Mouse (Mus musculus) small intestine, adult 2 months (tissue): Measurements from ENCODE around the gene Itga8. TPM values are rescaled to one million over a fixed set of nuclear protein-coding genes. Genes with fewer than 3 reads are reported as not detected.

Source experiments
- H3K27ac ChIP-seq: fragments of 200-500 bp; 2 replicates; pipeline ENCODE4 v1.5.1; 2012; ENCODE audit warnings: low read depth, low read length, control low read depth, inconsistent platforms; ENCODE audit not compliant: insufficient read depth
- H3K27me3 ChIP-seq: fragments of 200-500 bp; 2 replicates; pipeline ENCODE4 v1.6.1; 2012; ENCODE audit warnings: mild to moderate bottlenecking, moderate library complexity, low read length, inconsistent platforms; ENCODE audit not compliant: control insufficient read depth, insufficient read depth
- H3K36me3 ChIP-seq: fragments of 200-500 bp; 2 replicates; pipeline ENCODE4 v1.6.1; 2012; ENCODE audit warnings: mild to moderate bottlenecking, low read length, control low read depth, inconsistent platforms; ENCODE audit not compliant: control insufficient read depth, insufficient read depth
- H3K4me1 ChIP-seq: fragments of 200-500 bp; 2 replicates; pipeline ENCODE4 v1.6.1; 2012; ENCODE audit warnings: low read length, inconsistent platforms, mixed read lengths; ENCODE audit not compliant: control insufficient read depth, insufficient read depth, insufficient read length
- H3K4me3 ChIP-seq: fragments of 200-500 bp; 2 replicates; pipeline ENCODE4 v1.5.1; 2012; ENCODE audit warnings: low read depth, mild to moderate bottlenecking, control low read depth, inconsistent platforms, low read length, moderate library complexity
- CTCF ChIP-seq: fragments of 200-500 bp; IDR thresholded peaks from 2 replicates; pipeline ENCODE4 v1.5.1; 2012; ENCODE audit warnings: low read depth, mild to moderate bottlenecking, control low read depth, inconsistent platforms, low read length, moderate library complexity, mixed read lengths; ENCODE audit not compliant: insufficient replicate concordance, insufficient read length; ENCODE audit errors: extremely low read depth
- POLR2A ChIP-seq: fragments of 200-500 bp; IDR thresholded peaks from 2 replicates; pipeline ENCODE4 v1.6.1; 2012; ENCODE audit warnings: low read depth, mild to moderate bottlenecking, control low read depth, inconsistent platforms, low read length, moderate library complexity
- WGBS: fragments of 180-500 bp; shearing (Covaris S2); methylation state at CpG from one replicate; pipeline ENCODE4 v1.1.7; 2018; 5-methylcytosine and 5-hydroxymethylcytosine counted together
- polyA plus RNA-seq: library from polyadenylated mRNA; depleted of rRNA; stranded (reverse); fragments of >200 nt; gene quantifications from 2 replicates; pipeline ENCODE4 v1.2.3, GENCODE M21; 2012; rRNA removed

Gene Itga8
- polyA plus RNA-seq, 1 experiment = 1.4 TPM

DNA sequence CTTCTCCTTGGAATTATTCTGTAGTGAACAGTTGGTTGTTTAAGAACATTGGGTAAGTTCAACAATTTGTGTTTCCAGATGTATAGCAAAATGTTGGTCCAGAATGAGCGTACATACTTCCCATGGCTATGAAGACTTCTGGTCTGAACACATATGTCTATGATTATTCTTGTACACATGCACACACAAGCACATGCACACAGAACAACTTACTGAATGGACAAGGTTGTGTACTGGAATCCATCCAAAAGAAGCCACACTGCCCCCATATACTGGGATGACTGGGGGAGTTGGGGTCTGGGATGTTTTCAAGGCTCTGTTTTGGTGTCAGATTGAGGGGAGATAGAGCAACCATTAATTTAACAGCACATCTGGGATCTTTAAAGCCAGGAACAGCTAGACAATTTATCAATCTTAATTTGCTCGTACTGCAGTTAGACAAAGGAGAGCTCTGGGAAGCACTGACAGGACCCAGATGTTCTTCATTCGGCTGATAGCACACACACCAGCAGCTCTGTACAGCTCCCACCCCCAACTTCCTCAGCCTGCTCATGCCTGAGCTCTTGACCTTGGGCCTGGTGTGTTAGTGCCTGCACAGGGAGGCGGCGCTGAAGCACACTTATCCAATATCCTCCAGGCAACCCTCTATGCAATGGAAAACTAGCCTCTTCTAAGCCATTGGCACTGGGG lies 241.5 kb downstream of the Itga8 start:
- 74% methylated on average over 5 of the region's 5 CpGs for WGBS
- Histone ChIP-seq H3K4me1 (no peaks in the 10 kb centered on the region), H3K36me3 (no peaks in the 10 kb centered on the region), H3K27me3 (no peaks in the 10 kb centered on the region), H3K4me3 (no peak overlapping the region), H3K27ac (no peak overlapping the region; the same call in 1 of the 2 replicates)
- TF ChIP-seq POLR2A (no peak), CTCF (no peak)

Other genes starting within 250 kb of the Itga8 start
- 39.4 and 70.3 TPM in 2 replicates for gene Mindy3, start 117.5 kb upstream of the Itga8 start, polyA plus RNA-seq